Mouse (Mus musculus) bone marrow macrophage, adult 2 months (primary cell): Measurements from ENCODE around the gene Rnf31. TPM values are rescaled to one million over a fixed set of nuclear protein-coding genes. Genes with fewer than 3 reads are reported as not detected.

Experiments
- H3K27ac ChIP-seq: 2 replicates; pipeline ENCODE4 v1.5.1; 2012; ENCODE audit warnings: low read depth, low read length; ENCODE audit not compliant: insufficient read depth
- H3K4me1 ChIP-seq: 2 replicates; pipeline ENCODE4 v1.6.1; 2012; ENCODE audit warnings: low read length; ENCODE audit not compliant: control insufficient read depth, insufficient read depth
- H3K4me3 ChIP-seq: 2 replicates; pipeline ENCODE4 v1.5.1; 2012; ENCODE audit warnings: mild to moderate bottlenecking, low read length, moderate library complexity; ENCODE audit not compliant: insufficient read depth
- CTCF ChIP-seq: IDR thresholded peaks from 2 replicates; pipeline ENCODE4 v1.5.1; 2012; ENCODE audit warnings: low read depth, mild to moderate bottlenecking, low read length, moderate library complexity
- POLR2A ChIP-seq: IDR thresholded peaks from 2 replicates; pipeline ENCODE4 v1.6.1; 2012; ENCODE audit warnings: mild to moderate bottlenecking, low read depth, low read length, borderline replicate concordance
- polyA plus RNA-seq: library from polyadenylated mRNA; stranded (reverse); fragments of >200 nt; gene quantifications from 2 replicates; pipeline ENCODE4 v1.2.4, GENCODE M21; 2012; ENCODE audit not compliant: missing spikeins, insufficient read depth, insufficient read length

Rnf31 gene
- 38.5 and 45.6 TPM in 2 replicates for polyA plus RNA-seq

DNA sequence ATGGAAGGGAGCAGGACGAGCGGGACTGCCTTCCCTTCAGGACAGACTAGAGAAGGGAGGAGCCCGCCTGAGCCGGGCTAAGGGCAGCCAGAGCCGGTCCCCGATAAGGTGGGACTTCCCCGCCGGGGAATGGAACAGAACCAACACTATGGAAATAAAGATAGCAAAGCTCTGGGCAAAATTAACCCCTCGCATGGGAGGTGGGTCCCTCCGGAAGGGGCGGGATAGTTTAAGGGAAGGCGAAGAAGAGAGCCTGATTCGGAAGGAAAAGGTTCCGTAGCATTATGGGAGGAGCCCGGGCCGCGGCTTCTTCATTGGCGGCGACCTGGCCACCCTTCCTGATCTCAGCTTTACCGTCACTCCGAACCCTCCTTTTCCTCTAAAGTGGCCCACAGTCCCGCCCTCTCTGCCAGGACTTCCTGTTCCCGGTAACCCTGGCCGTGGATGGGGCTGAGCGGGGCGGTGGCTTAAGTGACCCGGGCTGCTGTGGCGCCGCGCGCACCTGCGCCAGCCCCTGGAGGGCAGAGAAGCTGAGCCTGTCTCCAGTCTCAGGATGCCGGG, at the start of gene Rnf31:
Gene Rnf31, plus strand, starts transcription at position 378 of the 561 bp plus-strand sequence.
- TF ChIP-seq CTCF: no peak
- TF ChIP-seq POLR2A: no peak
- peak within 1 kb of the TSS; percentile 94 for H3K4me3 ChIP-seq
- H3K4me1 ChIP-seq: peaks cover 2% of the 10 kb centered on the region
- H3K27ac ChIP-seq: peak within 1 kb of the TSS; percentile 95

DNA sequence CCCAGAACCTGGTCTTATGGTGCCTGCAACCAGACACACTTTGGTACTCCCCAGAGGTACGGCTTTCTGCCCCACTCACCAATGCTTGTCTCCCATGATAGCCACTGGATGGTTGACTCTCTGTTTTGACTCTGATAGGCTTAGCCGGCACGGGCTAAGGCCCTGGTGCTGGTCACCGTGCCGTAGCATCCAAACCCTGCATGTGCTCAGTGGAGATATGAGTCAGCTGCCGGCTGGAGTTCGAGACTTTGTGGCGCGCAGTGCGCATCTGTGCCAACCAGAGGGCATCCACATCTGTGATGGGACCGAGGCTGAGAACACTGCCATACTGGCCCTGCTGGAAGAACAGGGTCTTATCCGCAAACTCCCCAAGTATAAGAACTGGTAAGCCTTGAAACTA, 49.2 kb upstream of the Rnf31 start:
- H3K27ac ChIP-seq: no peak overlapping the region
- TF ChIP-seq CTCF (no peak), POLR2A (no peak)
- no peak overlapping the region for H3K4me3 ChIP-seq
- H3K4me1 ChIP-seq: peaks cover 19% of the 10 kb centered on the region

DNA sequence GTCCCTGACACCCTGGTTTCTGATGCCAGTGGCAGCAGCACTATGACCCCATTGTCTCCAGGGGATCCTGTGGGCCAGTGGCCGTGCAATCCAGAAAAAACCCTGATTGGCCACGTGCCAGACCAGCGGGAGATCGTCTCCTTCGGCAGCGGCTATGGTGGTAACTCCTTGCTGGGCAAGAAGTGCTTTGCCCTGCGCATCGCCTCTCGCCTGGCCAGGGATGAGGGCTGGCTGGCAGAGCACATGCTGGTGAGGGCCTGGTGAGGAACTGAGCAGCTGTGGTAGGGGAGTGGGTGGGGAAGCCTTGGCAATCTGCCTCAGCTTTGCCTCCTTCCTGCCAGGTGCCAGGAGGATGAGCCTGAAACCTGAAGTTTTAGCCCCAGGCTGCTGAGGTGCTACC, 47.2 kb upstream of the Rnf31 start:
- Histone ChIP-seq H3K27ac (no peak overlapping the region), H3K4me1 (peaks cover 19% of the 10 kb centered on the region), H3K4me3 (no peak overlapping the region)
- TF ChIP-seq POLR2A (no peak), CTCF (no peak)

DNA sequence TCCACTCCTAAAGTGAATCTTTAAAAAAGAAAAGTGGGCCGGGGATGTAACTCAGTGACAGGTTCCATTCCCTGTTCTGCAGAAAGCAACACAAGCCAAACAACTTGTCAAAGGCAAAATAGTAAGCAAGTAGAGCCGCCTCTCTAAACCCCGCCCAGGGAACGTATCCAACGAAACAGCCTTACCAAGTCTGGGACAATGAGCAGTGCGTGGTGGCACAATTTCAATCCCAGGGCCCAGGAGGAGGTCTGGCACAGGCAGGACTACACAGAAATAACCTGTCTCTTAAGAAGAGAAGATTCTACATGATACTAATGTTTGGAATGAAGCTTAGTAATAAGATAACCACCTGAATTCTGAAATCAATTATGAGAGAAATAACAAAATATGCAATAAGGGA, 41.3 kb upstream of the Rnf31 start:
- Histone ChIP-seq H3K27ac (no peak overlapping the region), H3K4me3 (no peak overlapping the region), H3K4me1 (peaks cover 10% of the 10 kb centered on the region)
- TF ChIP-seq CTCF (no peak), POLR2A (no peak)

DNA sequence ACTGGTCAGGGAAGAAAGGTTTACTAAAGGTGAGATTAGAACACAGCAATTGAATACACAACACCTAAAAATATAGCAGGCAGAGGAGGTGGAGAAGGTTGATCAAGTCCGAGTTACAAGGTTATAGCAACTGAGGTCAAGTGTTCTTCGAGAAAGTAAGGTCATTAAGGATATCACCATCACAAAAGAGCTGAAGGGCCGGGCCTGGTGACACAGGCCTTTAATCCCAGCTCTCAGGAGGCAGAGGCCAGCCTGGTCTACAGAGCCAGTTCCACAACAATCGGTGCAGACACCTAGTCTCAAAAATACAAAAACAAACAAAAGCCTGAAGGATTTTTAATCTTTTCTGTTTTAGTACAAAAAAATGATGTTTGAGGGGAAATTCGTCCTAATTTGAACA, 40.2 kb upstream of the Rnf31 start:
- no peak overlapping the region for H3K27ac ChIP-seq
- TF ChIP-seq CTCF: no peak
- no peak for TF ChIP-seq POLR2A
- H3K4me1 ChIP-seq: peaks cover 14% of the 10 kb centered on the region
- H3K4me3 ChIP-seq: no peak overlapping the region

DNA sequence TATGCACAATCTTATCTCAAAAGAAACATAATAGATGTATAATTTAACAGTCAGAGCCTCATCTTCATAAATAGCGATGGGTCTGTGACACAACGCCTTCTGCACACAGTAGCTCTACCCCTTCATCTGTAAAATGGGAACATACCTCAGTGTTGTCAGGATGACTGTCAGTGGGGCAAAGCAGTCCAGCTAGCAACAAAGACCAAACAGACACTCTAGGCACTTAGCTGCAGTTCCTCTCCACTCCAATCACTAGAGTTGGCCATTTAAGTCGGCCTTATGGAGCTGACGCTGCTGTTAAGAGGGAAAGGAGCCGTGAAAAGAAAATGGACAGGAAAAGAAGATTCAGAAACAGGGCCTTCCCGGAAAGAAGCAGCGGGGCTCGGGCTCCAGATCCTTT, 39.7 kb upstream of the Rnf31 start:
- no peak overlapping the region for H3K4me3 ChIP-seq
- H3K4me1 ChIP-seq: peaks cover 18% of the 10 kb centered on the region
- no peak overlapping the region for H3K27ac ChIP-seq
- TF ChIP-seq POLR2A (no peak), CTCF (no peak)

DNA sequence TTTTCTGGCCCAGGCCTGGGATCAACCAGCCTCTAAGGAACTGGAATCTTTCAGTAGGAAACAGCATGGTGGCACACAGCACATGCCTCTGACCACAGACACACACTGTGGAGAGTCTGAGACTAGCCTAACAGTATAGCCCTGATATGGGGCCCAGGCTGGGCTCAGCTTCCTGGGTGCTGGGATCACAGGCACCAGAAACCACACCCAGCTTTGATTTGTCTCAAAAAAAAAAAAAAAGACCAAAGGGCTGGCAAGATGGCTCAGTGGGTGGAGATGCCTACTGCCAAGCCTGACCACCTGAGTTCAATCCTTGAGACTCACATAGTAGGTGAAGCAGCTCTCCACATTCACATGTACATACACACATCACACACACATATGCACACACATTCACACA, 36.9 kb upstream of the Rnf31 start:
- H3K4me1 ChIP-seq: peaks cover 27% of the 10 kb centered on the region
- TF ChIP-seq CTCF: no peak
- no peak for TF ChIP-seq POLR2A
- H3K27ac ChIP-seq: 0 out of 2 replicates have a peak overlapping the region, but pooled peaks have one; percentile 3
- no peak overlapping the region for H3K4me3 ChIP-seq

DNA sequence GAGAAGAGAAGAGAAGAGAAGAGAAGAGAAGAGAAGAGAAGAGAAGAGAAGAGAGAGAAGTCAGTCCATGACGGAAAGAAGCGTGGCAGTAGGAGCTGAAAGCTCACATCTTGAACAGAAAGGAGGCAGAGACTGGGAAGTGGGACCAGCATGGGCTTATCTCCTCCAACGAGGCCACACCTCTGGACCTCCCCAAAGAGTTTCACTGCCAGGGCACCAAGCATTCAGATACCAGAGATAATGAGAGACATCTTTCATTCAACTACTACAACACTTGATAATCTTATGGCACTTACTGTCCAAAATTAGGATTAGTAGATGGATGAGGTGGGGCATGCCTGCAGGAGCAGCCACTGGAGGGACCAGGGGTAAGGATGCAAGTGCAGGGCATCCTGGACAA, 35.7 kb upstream of the Rnf31 start:
- Histone ChIP-seq H3K4me3 (no peak overlapping the region), H3K4me1 (peaks cover 27% of the 10 kb centered on the region), H3K27ac (no peak overlapping the region)
- no peak for TF ChIP-seq POLR2A
- no peak for TF ChIP-seq CTCF

DNA sequence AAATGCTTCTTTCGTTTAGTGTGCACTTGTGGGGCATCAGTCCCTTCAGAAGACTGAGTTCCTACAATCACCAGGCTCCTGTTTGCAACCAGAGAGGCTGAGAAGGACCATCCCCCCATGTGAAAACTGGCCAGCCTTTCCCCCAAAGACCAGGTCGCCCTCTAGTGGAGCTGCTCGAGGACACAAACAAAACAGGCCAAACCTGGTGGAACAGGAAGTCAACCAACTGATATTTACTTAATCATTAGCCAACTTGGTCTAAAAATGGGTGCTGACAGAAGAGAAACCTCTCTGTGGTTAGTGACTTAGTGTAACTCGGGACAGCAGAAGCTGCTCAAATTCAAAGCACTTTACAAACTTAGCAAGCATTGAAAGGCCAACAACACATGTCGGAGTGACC, 34.5 kb upstream of the Rnf31 start:
- TF ChIP-seq POLR2A: no peak
- peak; percentile 80 for TF ChIP-seq CTCF
- Histone ChIP-seq H3K4me1 (peaks cover 32% of the 10 kb centered on the region), H3K27ac (peak overlapping the region; percentile 98), H3K4me3 (no peak overlapping the region)

DNA sequence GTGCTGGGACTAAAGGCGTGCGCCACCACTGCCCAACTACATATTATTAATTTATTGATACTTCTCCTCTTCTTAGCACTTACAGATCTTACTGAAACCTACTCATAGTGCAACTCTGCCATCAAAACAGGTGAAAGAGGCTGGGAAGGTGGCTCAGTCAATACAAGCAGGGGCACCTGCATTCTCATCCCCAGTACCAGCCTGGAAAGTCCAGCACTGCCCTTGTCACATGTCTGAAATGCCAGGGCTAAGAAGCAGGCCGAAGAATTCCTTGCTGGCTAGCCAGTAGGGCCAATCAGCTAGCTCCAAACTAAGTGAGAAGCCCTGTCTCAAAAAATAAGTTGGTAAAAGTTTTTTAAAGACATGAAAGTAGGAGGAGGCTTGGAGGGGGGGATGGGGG, 33.9 kb upstream of the Rnf31 start:
- peak overlapping the region; percentile 98 for H3K27ac ChIP-seq
- peaks cover 32% of the 10 kb centered on the region for H3K4me1 ChIP-seq
- TF ChIP-seq POLR2A: no peak
- no peak for TF ChIP-seq CTCF
- no peak overlapping the region for H3K4me3 ChIP-seq
